Mouse (Mus musculus): ENCODE measurements around the gene Ptprt. TPM values are rescaled to one million over a fixed set of nuclear protein-coding genes. Genes with fewer than 3 reads are reported as not detected.

Ptprt gene
- polyA plus RNA-seq, 1 experiment = 0.39 TPM

DNA sequence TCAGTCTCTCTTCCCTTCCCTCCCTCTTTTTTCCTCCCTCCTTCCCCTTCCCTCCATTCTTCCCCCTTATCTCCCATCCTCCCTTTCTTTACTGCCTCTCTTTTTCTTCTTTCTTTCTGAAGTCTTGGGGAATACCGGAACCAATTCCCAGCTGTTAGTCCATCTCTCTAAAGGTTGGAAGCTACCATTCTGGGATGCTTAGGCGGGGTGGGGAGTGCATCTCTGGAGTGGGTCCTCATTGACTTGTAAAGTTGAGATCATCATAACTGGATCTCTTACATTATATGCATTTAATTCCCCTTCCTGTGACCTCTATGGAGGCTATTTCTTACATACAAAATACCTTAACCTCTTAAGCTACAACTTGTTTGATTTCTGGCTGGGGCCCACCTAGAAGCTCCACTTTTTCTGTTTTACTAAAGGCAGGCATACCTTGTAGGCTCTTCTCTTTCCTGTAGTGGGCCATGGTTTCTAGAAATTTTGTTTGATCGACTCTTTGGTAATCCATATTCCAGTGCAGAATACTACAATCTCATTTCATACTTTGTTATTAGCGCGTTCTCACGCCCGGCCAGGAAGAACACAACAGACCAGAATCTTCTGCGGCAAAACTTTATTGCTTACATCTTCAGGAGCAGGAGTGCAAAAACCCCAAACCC is 1149.7 kb downstream of the Ptprt start:
- Histone ChIP-seq H3K27me3 (ENCODE audit: control insufficient read depth, insufficient read depth, low read length) (no peaks in the 10 kb centered on the region), H3K36me3 (ENCODE audit: control insufficient read depth, insufficient read depth, low read length) (no peaks in the 10 kb centered on the region), H3K27ac (ENCODE audit: insufficient read depth, low read depth, low read length) (no peak overlapping the region), H3K4me3 (ENCODE audit: low read depth, low read length) (peak overlapping the region; percentile 41), H3K4me1 (ENCODE audit: control insufficient read depth, insufficient read depth, insufficient read length, low read length) (no peaks in the 10 kb centered on the region)
- TF ChIP-seq CTCF (IDR thresholded peaks at IDR 0.05; ENCODE audit: extremely low read depth, insufficient read length, insufficient replicate concordance, low read depth, low read length) (no peak), POLR2A (IDR thresholded peaks at IDR 0.05; ENCODE audit: low read depth, low read length) (no peak)
- 23% methylated on average over 8 of the region's 8 CpGs for WGBS

- Histone ChIP-seq H3K36me3 (ENCODE audit: control insufficient read depth, insufficient read depth, low read length) (no peaks in the 10 kb centered on the region), H3K27me3 (ENCODE audit: control insufficient read depth, insufficient read depth, low read length) (no peaks in the 10 kb centered on the region), H3K4me3 (ENCODE audit: low read depth, low read length) (no peak overlapping the region), H3K27ac (ENCODE audit: insufficient read depth, low read depth, low read length) (no peak overlapping the region), H3K4me1 (ENCODE audit: control insufficient read depth, insufficient read depth, insufficient read length, low read length) (no peaks in the 10 kb centered on the region)
- TF ChIP-seq POLR2A (IDR thresholded peaks at IDR 0.05; ENCODE audit: low read depth, low read length) = no peak
- no peak for TF ChIP-seq CTCF (IDR thresholded peaks at IDR 0.05; ENCODE audit: extremely low read depth, insufficient read length, insufficient replicate concordance, low read depth, low read length)
- WGBS = 13% methylated on average over 13 of the region's 13 CpGs
Observed at GRCm38 (mm10) chr2:161499097-161499899, 1161.6 kb downstream of the Ptprt start.

- H3K4me1 ChIP-seq (ENCODE audit: control insufficient read depth, insufficient read depth, insufficient read length, low read length) = no peaks in the 10 kb centered on the region
- H3K27ac ChIP-seq (ENCODE audit: insufficient read depth, low read depth, low read length) = no peak overlapping the region
- no peaks in the 10 kb centered on the region for H3K27me3 ChIP-seq (ENCODE audit: control insufficient read depth, insufficient read depth, low read length)
- TF ChIP-seq POLR2A (IDR thresholded peaks at IDR 0.05; ENCODE audit: low read depth, low read length) = no peak
- no peak for TF ChIP-seq CTCF (IDR thresholded peaks at IDR 0.05; ENCODE audit: extremely low read depth, insufficient read length, insufficient replicate concordance, low read depth, low read length)
- 19% methylated on average over 13 of the region's 13 CpGs for WGBS
- H3K36me3 ChIP-seq (ENCODE audit: control insufficient read depth, insufficient read depth, low read length) = no peaks in the 10 kb centered on the region
- H3K4me3 ChIP-seq (ENCODE audit: low read depth, low read length) = no peak overlapping the region
Observed at GRCm38 (mm10) chr2:161498449-161499096, 1162.4 kb downstream of the Ptprt start.

GRCm38 (mm10) chr2:161481741-161482140 is 1179.2 kb downstream of the Ptprt start:
- Histone ChIP-seq H3K27ac (ENCODE audit: insufficient read depth, low read depth, low read length) (no peak overlapping the region), H3K4me1 (ENCODE audit: control insufficient read depth, insufficient read depth, insufficient read length, low read length) (no peaks in the 10 kb centered on the region), H3K4me3 (ENCODE audit: low read depth, low read length) (no peak overlapping the region), H3K36me3 (ENCODE audit: control insufficient read depth, insufficient read depth, low read length) (no peaks in the 10 kb centered on the region), H3K27me3 (ENCODE audit: control insufficient read depth, insufficient read depth, low read length) (no peaks in the 10 kb centered on the region)
- no peak for TF ChIP-seq CTCF (IDR thresholded peaks at IDR 0.05; ENCODE audit: extremely low read depth, insufficient read length, insufficient replicate concordance, low read depth, low read length)
- no peak for TF ChIP-seq POLR2A (IDR thresholded peaks at IDR 0.05; ENCODE audit: low read depth, low read length)
- 56% methylated on average over 1 of the region's 1 CpGs for WGBS

DNA sequence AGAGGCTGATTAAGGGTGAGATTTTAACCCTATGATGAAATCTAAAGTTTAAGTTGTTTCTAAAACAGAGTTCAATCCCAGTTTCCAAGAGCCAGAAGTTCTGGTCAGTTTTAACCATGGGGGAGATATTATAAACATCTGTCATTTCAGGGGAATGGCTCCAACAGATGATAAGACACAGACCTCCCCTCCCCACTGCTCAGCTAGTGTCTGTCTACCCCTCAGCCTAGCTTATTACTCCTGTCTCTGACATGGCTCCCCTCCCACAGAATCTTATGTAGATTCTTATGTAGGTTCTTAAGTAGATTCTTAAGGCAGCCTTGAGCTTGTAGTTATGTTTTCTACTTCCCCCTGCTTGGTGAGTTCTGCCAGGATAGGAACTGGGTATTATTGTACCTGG is 1180.5 kb downstream of the Ptprt start:
- Histone ChIP-seq H3K4me3 (ENCODE audit: low read depth, low read length) (no peak overlapping the region), H3K27me3 (ENCODE audit: control insufficient read depth, insufficient read depth, low read length) (no peaks in the 10 kb centered on the region), H3K27ac (ENCODE audit: insufficient read depth, low read depth, low read length) (no peak overlapping the region), H3K4me1 (ENCODE audit: control insufficient read depth, insufficient read depth, insufficient read length, low read length) (no peaks in the 10 kb centered on the region), H3K36me3 (ENCODE audit: control insufficient read depth, insufficient read depth, low read length) (no peaks in the 10 kb centered on the region)
- no peak for TF ChIP-seq CTCF (IDR thresholded peaks at IDR 0.05; ENCODE audit: extremely low read depth, insufficient read length, insufficient replicate concordance, low read depth, low read length)
